ENCODE assay signal across 18 mouse cellular contexts in genomic region chr5:140910841-140911240, GRCm38 (mm10).
"Had no signal": no experiment of that assay in that cellular context is flagged by ENCODE, and none has a peak within 500 bp of the region (broad histone marks: within the 10 kb centered on the region; RNA-seq: fewer than 3 reads in every experiment).

No protein-coding gene starts in this region.

- H3K4me1 ChIP-seq: limb, embryonic 12.5 days; liver, embryonic 13.5 days; lung, embryonic 15.5 days; megakaryocyte, embryonic 14.5 days; neural tube, embryonic 13.5 days had no signal

- H3K4me2 ChIP-seq: limb, embryonic 12.5 days; liver, embryonic 13.5 days; lung, embryonic 15.5 days; midbrain, embryonic 11.5 days; neural tube, embryonic 13.5 days had no signal

- H3K4me3 ChIP-seq: left cerebral cortex, adult 2 months; limb, embryonic 12.5 days; liver, embryonic 13.5 days; lung, embryonic 15.5 days; megakaryocyte, embryonic 14.5 days; neural tube, embryonic 13.5 days had no signal

- H3K36me3 ChIP-seq: limb, embryonic 12.5 days; liver, embryonic 13.5 days; lung, embryonic 15.5 days; neural tube, embryonic 13.5 days had no signal

- H3K9me3 ChIP-seq: liver, embryonic 13.5 days; lung, embryonic 15.5 days had no signal

- ATAC-seq: liver, postnatal 0 days had no signal

- DNase-seq: kidney, adult 8-10 months; kidney, postnatal 25 days; liver; liver, embryonic 13.5 days; liver, postnatal 0 days; lung, postnatal 14 days; retina, postnatal 1 day; right cerebral cortex, postnatal 4 days; spleen, adult 18-20 months; thymus, adult 18-20 months; thymus, postnatal 14 days had no signal

- H3K9ac ChIP-seq: limb, embryonic 12.5 days; liver, embryonic 13.5 days; liver, postnatal 0 days; lung, embryonic 15.5 days; neural tube, embryonic 13.5 days had no signal

- H3K27me3 ChIP-seq: limb, embryonic 12.5 days; liver, embryonic 13.5 days; lung, embryonic 15.5 days; megakaryocyte, embryonic 14.5 days; neural tube, embryonic 13.5 days had no signal

- H3K27ac ChIP-seq: left cerebral cortex, adult 2 months; limb, embryonic 12.5 days; liver, embryonic 13.5 days; lung, embryonic 15.5 days; macrophage; neural tube, embryonic 13.5 days had no signal
